Mouse (Mus musculus): ENCODE results near the gene Sipa1l1. TPM values are rescaled to one million over a fixed set of nuclear protein-coding genes. Genes with fewer than 3 reads are reported as not detected.

Gene Sipa1l1
- polyA plus RNA-seq, 1 experiment: 35.1 TPM

DNA sequence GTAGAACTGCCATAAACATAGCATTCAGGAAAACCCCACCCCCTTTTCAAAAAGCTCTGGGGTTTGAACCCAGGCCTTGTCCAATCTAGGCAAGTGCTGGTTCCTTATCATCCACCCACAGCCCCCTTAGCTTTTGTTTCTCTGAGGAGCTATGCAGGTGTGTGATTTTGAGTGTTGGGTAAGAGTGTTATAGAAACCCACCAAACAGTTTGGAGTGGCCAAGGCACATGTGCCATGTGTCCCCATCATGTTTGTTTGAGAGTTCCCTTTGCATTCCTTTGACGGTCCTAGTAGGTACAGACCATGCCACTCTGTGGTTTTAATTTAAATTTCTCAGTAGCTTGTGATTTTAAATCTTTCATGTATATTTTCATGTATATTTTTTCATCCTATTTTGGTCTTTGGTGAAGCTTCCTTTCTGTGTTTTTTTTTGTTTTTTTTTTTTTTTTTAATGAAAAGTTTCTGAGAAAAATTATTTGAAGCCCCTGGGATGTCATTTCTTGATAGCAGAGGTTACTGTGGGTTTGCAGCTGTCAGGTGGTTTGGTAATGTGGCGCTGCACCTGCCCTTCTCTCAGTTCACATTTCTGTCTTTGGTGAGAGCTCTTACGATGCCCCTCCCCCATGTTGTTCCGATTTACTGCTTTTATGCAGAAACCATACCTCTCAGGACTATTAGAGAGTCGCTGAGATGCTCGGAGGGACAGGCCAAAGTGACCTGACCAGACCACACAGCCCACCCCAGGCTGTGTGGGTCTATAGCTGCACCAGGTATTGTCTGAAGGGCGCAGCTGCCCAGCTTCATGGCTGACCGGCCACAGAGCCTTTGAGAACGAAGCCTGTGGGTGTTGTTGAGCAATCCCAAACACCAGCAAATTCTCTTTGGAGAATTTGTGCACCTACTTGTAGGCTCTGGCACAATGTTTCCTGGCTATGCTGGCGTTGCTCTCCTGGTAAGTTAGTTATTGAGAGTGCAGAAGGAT lies 126.1 kb downstream of the Sipa1l1 start:
- TF ChIP-seq POLR2A (IDR thresholded peaks at IDR 0.05; ENCODE audit: borderline replicate concordance, insufficient read depth, low read length) (no peak), CTCF (IDR thresholded peaks at IDR 0.05; ENCODE audit: borderline replicate concordance, insufficient read depth, low read depth, low read length) (no peak)
- no peaks in the 10 kb centered on the region for H3K27me3 ChIP-seq (ENCODE audit: control insufficient read depth, insufficient read depth, low read length)
- WGBS: 90% methylated on average over 10 of the region's 10 CpGs

DNA sequence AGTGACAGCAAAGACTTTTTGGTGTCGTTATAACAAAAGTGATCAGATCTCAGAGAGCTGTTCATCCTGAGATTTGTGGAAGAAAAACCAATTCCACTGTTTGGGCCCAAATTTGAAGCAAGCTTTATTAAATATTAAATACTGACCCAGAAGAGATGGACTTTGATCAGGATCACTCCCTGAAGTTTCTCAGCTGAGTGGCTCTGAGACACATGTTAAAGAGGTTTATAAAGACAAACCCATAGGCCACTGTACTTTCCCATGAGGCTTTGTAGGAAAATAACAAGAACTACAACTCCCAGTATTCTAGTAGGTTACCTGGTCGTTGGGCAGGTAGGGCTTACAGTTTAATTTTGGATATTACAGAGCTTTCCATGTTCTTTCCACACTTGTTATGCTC lies 127.2 kb downstream of the Sipa1l1 start:
- 96% methylated on average over 2 of the region's 2 CpGs for WGBS
- TF ChIP-seq CTCF (IDR thresholded peaks at IDR 0.05; ENCODE audit: borderline replicate concordance, insufficient read depth, low read depth, low read length) (no peak), POLR2A (IDR thresholded peaks at IDR 0.05; ENCODE audit: borderline replicate concordance, insufficient read depth, low read length) (no peak)
- H3K4me1 ChIP-seq (ENCODE audit: control insufficient read depth, insufficient read depth, low read length): peaks cover 18% of the 10 kb centered on the region
- no peaks in the 10 kb centered on the region for H3K27me3 ChIP-seq (ENCODE audit: control insufficient read depth, insufficient read depth, low read length)
- H3K4me3 ChIP-seq (replicated peaks; ENCODE audit: insufficient read depth, low read depth, low read length): no peak overlapping the region
- H3K27ac ChIP-seq (ENCODE audit: insufficient read depth, low read length): no peak overlapping the region
- DNase-seq: no peak

More for the DNA sequence above, 126.1 kb downstream of the Sipa1l1 start:
- no peak overlapping the region for H3K4me3 ChIP-seq (replicated peaks; ENCODE audit: insufficient read depth, low read depth, low read length)
- H3K4me1 ChIP-seq (ENCODE audit: control insufficient read depth, insufficient read depth, low read length): peaks cover 18% of the 10 kb centered on the region
- no peak overlapping the region for H3K27ac ChIP-seq (ENCODE audit: insufficient read depth, low read length)
- no peak for DNase-seq

DNA sequence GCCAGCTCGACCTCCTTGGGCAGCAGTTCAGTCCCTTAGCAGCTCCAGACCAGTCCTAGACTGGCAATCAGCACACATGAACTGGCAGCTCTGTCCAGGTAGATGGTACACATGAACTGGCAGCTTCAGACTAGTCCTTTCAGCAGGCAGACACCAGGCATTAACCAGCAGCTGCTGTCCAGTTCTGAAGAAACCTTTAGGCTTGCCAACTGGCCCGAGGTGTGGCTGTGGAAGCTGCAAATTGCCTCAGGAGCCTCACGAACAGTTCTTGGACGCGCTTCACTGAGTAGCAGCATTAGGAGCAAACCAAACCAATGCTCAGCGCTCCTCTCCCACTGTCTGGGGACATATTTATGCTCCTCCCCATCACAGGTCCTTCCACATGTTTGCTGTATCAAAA lies 128.1 kb downstream of the Sipa1l1 start:
- Histone ChIP-seq H3K4me3 (replicated peaks; ENCODE audit: insufficient read depth, low read depth, low read length) (no peak overlapping the region), H3K27ac (ENCODE audit: insufficient read depth, low read length) (no peak overlapping the region), H3K27me3 (ENCODE audit: control insufficient read depth, insufficient read depth, low read length) (no peaks in the 10 kb centered on the region), H3K4me1 (ENCODE audit: control insufficient read depth, insufficient read depth, low read length) (peaks cover 18% of the 10 kb centered on the region)
- peak in 1 of 2 experiments; percentile 20 for DNase-seq
- TF ChIP-seq POLR2A (IDR thresholded peaks at IDR 0.05; ENCODE audit: borderline replicate concordance, insufficient read depth, low read length): no peak
- TF ChIP-seq CTCF (IDR thresholded peaks at IDR 0.05; ENCODE audit: borderline replicate concordance, insufficient read depth, low read depth, low read length): no peak
- WGBS: 66% methylated on average over 6 of the region's 6 CpGs

DNA sequence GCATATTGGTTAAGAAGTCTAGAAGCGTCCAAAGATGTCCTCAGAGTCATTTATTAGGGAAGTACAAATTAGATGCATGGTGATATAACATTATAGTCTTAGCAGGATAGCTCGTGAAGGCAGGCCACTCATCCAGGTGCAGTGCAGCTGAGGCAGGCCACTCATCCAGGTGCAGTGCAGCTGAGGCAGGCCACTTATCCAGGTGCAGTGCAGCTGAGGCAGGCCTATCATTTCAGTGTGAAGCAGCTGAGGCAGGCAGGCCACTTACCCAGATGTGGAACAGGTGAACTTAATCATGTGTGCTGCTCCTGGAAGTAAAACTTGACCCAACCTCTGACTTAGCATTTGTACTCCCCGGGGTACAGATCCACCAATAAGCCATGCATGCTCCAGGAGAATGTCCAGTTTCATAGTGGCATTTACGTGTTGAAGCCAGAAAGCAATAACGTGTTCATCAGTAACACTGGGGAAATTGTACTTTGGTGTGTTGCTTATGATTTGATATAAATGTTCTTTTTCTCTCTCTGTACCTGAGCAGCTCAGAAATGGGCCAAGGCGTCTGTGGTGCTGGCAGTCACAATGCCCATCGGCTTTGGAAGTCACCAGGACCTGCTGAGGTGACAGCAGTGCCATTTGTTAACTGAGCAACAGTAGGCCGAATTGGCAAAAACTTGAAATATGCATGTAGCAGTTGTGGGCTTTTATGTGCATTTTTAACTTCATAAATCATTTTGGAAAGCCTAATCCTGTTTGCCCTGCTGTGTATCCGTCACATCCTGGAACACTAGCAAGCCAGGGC lies 129.7 kb downstream of the Sipa1l1 start:
- DNase-seq: peak; percentile 66 to 82
- WGBS: 38% methylated on average over 9 of the region's 9 CpGs
- H3K27me3 ChIP-seq (ENCODE audit: control insufficient read depth, insufficient read depth, low read length): no peaks in the 10 kb centered on the region

DNA sequence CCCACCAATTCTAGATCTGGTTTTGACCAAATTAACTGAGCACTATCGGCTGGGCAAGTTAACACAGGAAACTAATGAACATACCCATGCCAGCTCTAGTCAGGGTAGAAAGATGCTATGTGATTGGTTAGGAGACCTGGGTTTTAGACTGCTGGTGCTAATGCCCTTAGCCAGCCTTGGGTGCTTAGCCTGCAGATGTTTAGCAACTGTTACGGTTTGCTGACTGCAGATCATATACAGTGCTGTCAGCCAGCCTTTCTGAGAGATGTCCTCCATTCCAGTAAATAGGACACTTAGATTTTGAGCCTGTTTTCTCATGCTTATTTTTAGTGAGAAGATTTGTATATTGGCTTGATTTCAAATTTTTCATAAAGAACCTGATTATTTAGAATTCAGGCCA lies 135.0 kb downstream of the Sipa1l1 start:
- no peaks in the 10 kb centered on the region for H3K27me3 ChIP-seq (ENCODE audit: control insufficient read depth, insufficient read depth, low read length)
- 77% methylated on average over 2 of the region's 2 CpGs for WGBS
- TF ChIP-seq POLR2A (IDR thresholded peaks at IDR 0.05; ENCODE audit: borderline replicate concordance, insufficient read depth, low read length) (no peak), CTCF (IDR thresholded peaks at IDR 0.05; ENCODE audit: borderline replicate concordance, insufficient read depth, low read depth, low read length) (no peak)
- no peak for DNase-seq
- H3K27ac ChIP-seq (ENCODE audit: insufficient read depth, low read length): no peak overlapping the region
- no peak overlapping the region for H3K4me3 ChIP-seq (replicated peaks; ENCODE audit: insufficient read depth, low read depth, low read length)
- peaks cover 9% of the 10 kb centered on the region; the same call in 1 of the 2 replicates for H3K4me1 ChIP-seq (ENCODE audit: control insufficient read depth, insufficient read depth, low read length)

More for the DNA sequence above, 129.7 kb downstream of the Sipa1l1 start:
- Histone ChIP-seq H3K27ac (ENCODE audit: insufficient read depth, low read length) (no peak overlapping the region), H3K4me1 (ENCODE audit: control insufficient read depth, insufficient read depth, low read length) (peaks cover 17% of the 10 kb centered on the region), H3K4me3 (replicated peaks; ENCODE audit: insufficient read depth, low read depth, low read length) (no peak overlapping the region)
- no peak for TF ChIP-seq CTCF (IDR thresholded peaks at IDR 0.05; ENCODE audit: borderline replicate concordance, insufficient read depth, low read depth, low read length)
- TF ChIP-seq POLR2A (IDR thresholded peaks at IDR 0.05; ENCODE audit: borderline replicate concordance, insufficient read depth, low read length): no peak

DNA sequence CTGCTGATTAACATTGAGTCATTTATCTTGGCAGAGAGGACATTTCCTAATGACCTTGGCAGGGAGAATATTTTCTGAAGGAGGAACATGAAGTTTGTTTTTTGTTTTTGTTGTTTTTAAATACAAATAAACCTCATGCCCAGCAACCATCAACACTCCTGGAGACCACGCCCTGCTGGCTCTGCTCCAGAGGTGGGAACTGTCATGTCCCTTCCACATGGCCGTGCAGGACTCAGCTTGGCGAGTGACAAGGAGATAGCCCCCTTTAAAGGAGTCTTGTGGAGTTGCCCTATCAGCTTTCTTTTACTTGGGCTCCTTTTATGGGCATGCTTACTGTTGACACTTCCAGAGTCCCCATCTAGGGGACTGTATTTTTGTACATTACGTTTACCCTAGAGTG lies 136.9 kb downstream of the Sipa1l1 start:
- DNase-seq: no peak
- TF ChIP-seq POLR2A (IDR thresholded peaks at IDR 0.05; ENCODE audit: borderline replicate concordance, insufficient read depth, low read length) (no peak), CTCF (IDR thresholded peaks at IDR 0.05; ENCODE audit: borderline replicate concordance, insufficient read depth, low read depth, low read length) (no peak)
- Histone ChIP-seq H3K4me1 (ENCODE audit: control insufficient read depth, insufficient read depth, low read length) (0 out of 2 replicates have a peak, but pooled peaks cover 5% of the 10 kb centered on the region), H3K27ac (ENCODE audit: insufficient read depth, low read length) (no peak overlapping the region), H3K27me3 (ENCODE audit: control insufficient read depth, insufficient read depth, low read length) (no peaks in the 10 kb centered on the region), H3K4me3 (replicated peaks; ENCODE audit: insufficient read depth, low read depth, low read length) (no peak overlapping the region)
- 85% methylated on average over 4 of the region's 4 CpGs for WGBS

DNA sequence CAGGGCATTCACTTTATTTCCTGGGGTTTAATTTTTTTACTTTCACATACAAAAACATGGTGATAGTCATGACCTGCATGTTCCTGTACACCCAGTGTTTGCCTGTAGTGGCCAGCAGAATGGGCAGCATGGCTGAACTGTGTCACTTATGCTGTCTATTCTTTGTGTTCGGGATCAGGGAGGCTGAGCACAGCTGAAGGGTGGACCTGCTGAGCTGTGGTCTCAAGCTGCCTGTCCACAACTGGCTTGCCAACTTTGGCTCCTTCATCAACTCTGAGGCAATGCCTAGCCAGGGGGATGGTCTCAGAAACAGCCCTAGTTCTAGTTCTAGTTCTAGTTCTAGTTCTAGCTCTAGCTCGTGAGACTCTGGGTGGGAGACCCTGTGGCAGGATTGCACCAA lies 142.5 kb downstream of the Sipa1l1 start:
- Histone ChIP-seq H3K4me1 (ENCODE audit: control insufficient read depth, insufficient read depth, low read length) (peaks cover 17% of the 10 kb centered on the region), H3K27ac (ENCODE audit: insufficient read depth, low read length) (peak overlapping the region; percentile 25), H3K4me3 (replicated peaks; ENCODE audit: insufficient read depth, low read depth, low read length) (no peak overlapping the region), H3K27me3 (ENCODE audit: control insufficient read depth, insufficient read depth, low read length) (no peaks in the 10 kb centered on the region)
- 53% methylated on average over 2 of the region's 2 CpGs for WGBS
- TF ChIP-seq CTCF (IDR thresholded peaks at IDR 0.05; ENCODE audit: borderline replicate concordance, insufficient read depth, low read depth, low read length) (no peak), POLR2A (IDR thresholded peaks at IDR 0.05; ENCODE audit: borderline replicate concordance, insufficient read depth, low read length) (no peak)
- no peak for DNase-seq

Measured in cerebellum, adult 2 months (tissue).